Mouse (Mus musculus) limb, embryonic 10.5 days (tissue): ENCODE results near the gene Bbs4. TPM values are rescaled to one million over a fixed set of nuclear protein-coding genes. Genes with fewer than 3 reads are reported as not detected.

Source experiments
- DNase-seq: peaks from one replicate; pipeline ENCODE4 v3.0.0-alpha.2; 2017; ENCODE audit warnings: low spot score
- H3K27ac ChIP-seq: fragments of 300-500 bp; sonication (generic); 2 replicates; pipeline ENCODE4 v1.5.1; 2016; ENCODE audit warnings: mild to moderate bottlenecking
- H3K27me3 ChIP-seq: fragments of 300-500 bp; sonication (generic); 2 replicates; pipeline ENCODE4 v1.6.1; 2016; ENCODE audit warnings: low read depth, mild to moderate bottlenecking; ENCODE audit not compliant: poor library complexity, severe bottlenecking
- H3K36me3 ChIP-seq: fragments of 300-500 bp; sonication (generic); 2 replicates; pipeline ENCODE4 v1.6.1; 2016; ENCODE audit warnings: mild to moderate bottlenecking, moderate library complexity
- H3K4me1 ChIP-seq: fragments of 300-500 bp; sonication (generic); 2 replicates; pipeline ENCODE4 v1.6.1; 2016
- H3K4me3 ChIP-seq: fragments of 300-500 bp; sonication (generic); 2 replicates; pipeline ENCODE4 v1.5.1; 2016; ENCODE audit warnings: mild to moderate bottlenecking, moderate library complexity
- H3K9me3 ChIP-seq: fragments of 300-500 bp; sonication (generic); replicated peaks from 2 replicates; pipeline ENCODE4 v1.6.1; 2016; ENCODE audit warnings: mild to moderate bottlenecking
- WGBS: fragments of 180-500 bp; shearing (Covaris S2); methylation state at CpG from one replicate; pipeline ENCODE4 v1.1.7; 2016; 5-methylcytosine and 5-hydroxymethylcytosine counted together
- polyA plus RNA-seq: library from polyadenylated mRNA; unstranded; fragments of >200 nt; fragmentation: Nextera tagmentation; extraction: Ambion mirVana; gene quantifications from 2 replicates; pipeline ENCODE4 v1.2.1, GENCODE M21; 2016

Bbs4 gene
- polyA plus RNA-seq, 1 experiment from 2014 or later = 16.9 TPM

- Histone ChIP-seq H3K9me3 (no peaks in the 10 kb centered on the region), H3K36me3 (peaks cover 56% of the 10 kb centered on the region), H3K4me1 (no peaks in the 10 kb centered on the region), H3K27ac (no peak overlapping the region), H3K4me3 (no peak overlapping the region), H3K27me3 (no peaks in the 10 kb centered on the region)
- WGBS = 97% methylated on average over 5 of the region's 5 CpGs
- no peak for DNase-seq
Observed at GRCm38 (mm10) chr9:59337889-59338288, 15.4 kb downstream of the Bbs4 start.

DNA sequence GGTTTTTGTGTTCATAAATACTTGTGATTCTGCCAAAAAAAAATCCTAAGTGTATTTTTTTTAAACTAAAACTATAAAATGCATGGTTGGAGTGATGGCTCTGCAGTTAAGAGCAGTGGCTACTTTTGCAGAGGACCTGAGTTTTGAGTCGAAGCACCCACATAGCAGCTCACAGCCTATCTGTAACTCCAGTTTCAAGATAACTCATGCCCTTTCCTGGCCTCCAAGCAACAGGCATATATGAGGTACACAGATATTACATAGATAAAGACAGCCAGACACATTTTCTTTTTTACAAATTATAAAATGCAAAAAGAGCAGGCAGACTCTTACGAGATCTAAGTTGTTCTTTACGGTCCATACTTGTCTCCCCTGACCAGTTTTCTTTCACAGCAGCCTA, 16.8 kb downstream of the Bbs4 start:
- Histone ChIP-seq H3K4me1 (no peaks in the 10 kb centered on the region), H3K27ac (no peak overlapping the region), H3K27me3 (no peaks in the 10 kb centered on the region), H3K4me3 (no peak overlapping the region), H3K9me3 (no peaks in the 10 kb centered on the region), H3K36me3 (peaks cover 54% of the 10 kb centered on the region)
- 93% methylated on average over 3 of the region's 3 CpGs for whole genome bisulfite sequencing
- no peak for DNase-seq

DNA sequence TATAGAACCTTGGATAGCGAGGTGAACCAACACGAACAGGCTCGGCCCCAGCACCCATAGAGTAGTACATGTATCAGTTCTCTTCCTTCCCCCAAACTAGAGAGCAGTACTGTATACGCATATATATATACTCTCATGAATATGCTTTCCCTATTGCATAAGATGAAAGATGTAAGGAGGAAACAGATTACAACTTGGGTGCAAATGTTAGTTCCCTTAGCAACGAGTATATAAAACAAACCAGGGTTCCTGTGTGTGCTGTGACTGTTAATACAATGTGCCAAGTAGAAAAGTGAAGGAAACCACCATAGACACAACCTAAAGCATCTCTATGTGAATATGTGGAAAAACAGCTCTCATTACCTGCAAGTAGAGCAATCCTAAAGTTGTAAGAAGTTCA, 23.3 kb downstream of the Bbs4 start:
- 93% methylated on average over 5 of the region's 5 CpGs for WGBS
- Histone ChIP-seq H3K36me3 (peaks cover 61% of the 10 kb centered on the region), H3K27me3 (no peaks in the 10 kb centered on the region)

DNA sequence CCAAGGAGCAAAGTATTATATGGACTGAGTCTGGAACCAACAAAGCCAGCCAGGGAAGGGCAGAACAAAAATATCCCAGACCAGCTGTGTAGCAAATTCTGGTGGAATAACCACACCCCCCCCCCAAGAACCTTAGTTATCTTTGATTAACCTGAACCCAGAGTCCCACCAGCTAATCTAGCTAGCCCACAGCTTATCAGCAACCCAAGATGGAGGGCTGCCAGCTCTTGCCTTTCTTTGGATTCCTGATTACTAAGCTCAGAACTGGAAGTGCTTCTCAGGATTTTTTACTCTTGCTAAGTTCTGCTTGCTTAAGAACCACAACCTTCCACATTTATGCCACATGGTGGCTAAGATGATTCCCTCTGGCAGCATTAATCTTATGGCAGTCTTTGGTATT, 29.0 kb downstream of the Bbs4 start:
- no peak overlapping the region for H3K27ac ChIP-seq
- no peak for DNase-seq
- peaks cover 81% of the 10 kb centered on the region for H3K36me3 ChIP-seq
- no peak overlapping the region for H3K4me3 ChIP-seq
- no peaks in the 10 kb centered on the region for H3K4me1 ChIP-seq
- no peaks in the 10 kb centered on the region for H3K27me3 ChIP-seq
- no peaks in the 10 kb centered on the region for H3K9me3 ChIP-seq

More for the DNA sequence above, 23.3 kb downstream of the Bbs4 start:
- Histone ChIP-seq H3K4me3 (no peak overlapping the region), H3K27ac (no peak overlapping the region), H3K4me1 (no peaks in the 10 kb centered on the region), H3K9me3 (no peaks in the 10 kb centered on the region)
- DNase-seq = no peak

GRCm38 (mm10) chr9:59316206-59316605, 37.1 kb downstream of the Bbs4 start:
- Histone ChIP-seq H3K9me3 (no peaks in the 10 kb centered on the region), H3K36me3 (peaks cover 74% of the 10 kb centered on the region)
- WGBS = 95% methylated on average over 3 of the region's 3 CpGs

DNA sequence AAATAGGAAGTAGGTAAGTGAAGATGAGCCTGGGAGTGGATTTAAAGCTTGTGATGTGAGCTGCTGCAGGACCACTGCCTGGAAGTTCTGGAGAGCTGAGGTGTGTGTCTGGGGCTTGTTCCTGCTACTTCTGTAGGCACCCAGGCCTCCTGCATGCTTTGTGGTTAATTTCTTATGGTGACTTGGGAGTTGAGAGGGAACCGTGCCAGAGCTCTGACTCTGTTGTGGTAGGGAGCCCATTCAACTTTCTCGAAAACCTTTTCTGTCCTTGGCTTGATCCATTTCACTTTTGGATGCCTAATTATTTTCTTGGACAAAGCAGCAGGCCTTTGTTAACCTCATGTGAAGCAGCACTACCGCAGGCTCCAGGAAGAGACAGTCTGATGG, 42.0 kb downstream of the Bbs4 start:
- Histone ChIP-seq H3K4me1 (no peaks in the 10 kb centered on the region), H3K4me3 (no peak overlapping the region), H3K27ac (no peak overlapping the region), H3K36me3 (peaks cover 92% of the 10 kb centered on the region), H3K9me3 (no peaks in the 10 kb centered on the region), H3K27me3 (no peaks in the 10 kb centered on the region)
- 85% methylated on average over 3 of the region's 3 CpGs for WGBS
- DNase-seq = no peak

More at GRCm38 (mm10) chr9:59316206-59316605, 37.1 kb downstream of the Bbs4 start:
- DNase-seq = no peak
- no peaks in the 10 kb centered on the region for H3K27me3 ChIP-seq
- H3K27ac ChIP-seq = no peak overlapping the region
- no peaks in the 10 kb centered on the region for H3K4me1 ChIP-seq
- H3K4me3 ChIP-seq = no peak overlapping the region

- Histone ChIP-seq H3K27me3 (no peaks in the 10 kb centered on the region), H3K4me3 (no peak overlapping the region), H3K9me3 (no peaks in the 10 kb centered on the region), H3K4me1 (no peaks in the 10 kb centered on the region), H3K27ac (no peak overlapping the region), H3K36me3 (peaks cover 92% of the 10 kb centered on the region)
- WGBS = 93% methylated on average over 8 of the region's 8 CpGs
- no peak for DNase-seq
Observed at GRCm38 (mm10) chr9:59310582-59311283, 42.6 kb downstream of the Bbs4 start.

DNA sequence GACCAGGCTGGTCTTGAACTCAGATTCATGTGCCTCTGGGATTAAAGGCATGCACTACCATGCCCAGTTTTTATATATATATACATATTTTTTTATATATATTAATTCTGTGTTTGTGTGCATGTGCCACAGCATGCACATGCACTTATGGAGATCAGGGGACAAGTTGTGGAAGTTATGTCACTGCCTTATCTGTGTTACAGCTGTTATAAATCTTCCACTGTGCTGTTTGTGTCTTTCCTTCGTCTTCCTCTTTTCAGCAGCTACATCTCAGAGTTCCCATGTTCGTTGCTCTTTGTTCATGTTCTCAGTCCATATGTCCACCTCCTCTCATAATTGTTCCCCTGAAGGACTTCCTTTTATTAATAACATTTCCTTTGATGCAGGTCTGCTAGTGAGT, 45.4 kb downstream of the Bbs4 start:
- WGBS = 76% methylated on average over 2 of the region's 2 CpGs
- DNase-seq = no peak
- Histone ChIP-seq H3K4me3 (no peak overlapping the region), H3K27me3 (no peaks in the 10 kb centered on the region), H3K36me3 (peaks cover 91% of the 10 kb centered on the region), H3K9me3 (no peaks in the 10 kb centered on the region), H3K4me1 (no peaks in the 10 kb centered on the region), H3K27ac (no peak overlapping the region)

DNA sequence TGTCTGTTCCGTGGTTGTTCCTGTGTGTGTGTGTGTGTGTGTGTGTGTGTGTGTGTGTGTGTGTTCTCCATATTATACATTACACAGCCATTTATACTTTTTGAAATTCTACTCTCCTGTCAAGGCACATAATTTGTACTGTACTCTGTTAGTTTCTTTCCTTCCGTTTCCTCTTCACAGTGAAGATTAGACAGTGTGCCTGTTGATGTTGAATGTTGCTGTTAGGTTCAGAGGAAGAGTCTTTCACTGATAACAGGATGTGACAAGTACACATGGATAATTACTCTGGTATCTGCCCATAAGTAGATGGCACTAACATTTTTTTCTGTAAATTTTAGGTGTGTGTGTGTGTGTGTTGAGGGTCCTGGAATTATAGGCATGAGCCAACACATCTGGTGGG, 56.9 kb downstream of the Bbs4 start:
- 80% methylated on average over 2 of the region's 2 CpGs for WGBS
- H3K36me3 ChIP-seq = peaks cover 49% of the 10 kb centered on the region
- no peaks in the 10 kb centered on the region for H3K27me3 ChIP-seq
- H3K27ac ChIP-seq = no peak overlapping the region
- peaks cover 13% of the 10 kb centered on the region for H3K4me1 ChIP-seq
- no peak for DNase-seq
- H3K9me3 ChIP-seq = no peaks in the 10 kb centered on the region
- H3K4me3 ChIP-seq = no peak overlapping the region

DNA sequence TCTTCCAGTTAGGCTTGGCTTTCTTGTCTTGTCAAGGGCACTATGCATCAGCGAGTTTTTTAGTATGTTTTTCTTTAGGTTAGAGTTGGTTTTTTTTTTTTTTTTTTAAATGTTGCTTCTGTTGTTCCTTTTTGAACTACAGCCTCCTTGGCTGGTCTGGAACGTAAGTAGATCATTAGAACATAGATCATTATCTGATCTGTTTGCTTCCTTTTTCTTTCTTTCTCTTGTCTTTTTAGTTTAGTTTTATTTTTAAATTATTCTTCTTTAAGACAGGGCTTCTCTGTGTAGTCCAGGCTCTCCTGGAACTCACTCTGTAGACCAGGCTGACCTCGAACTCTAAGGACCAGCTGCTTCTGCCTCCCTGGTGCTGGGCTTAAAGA, 60.8 kb downstream of the Bbs4 start:
- Histone ChIP-seq H3K36me3 (peaks cover 10% of the 10 kb centered on the region), H3K9me3 (no peaks in the 10 kb centered on the region), H3K4me3 (peak overlapping the region; percentile 97), H3K27me3 (no peaks in the 10 kb centered on the region), H3K27ac (peak overlapping the region; percentile 96; the same call in 1 of the 2 replicates), H3K4me1 (peaks cover 49% of the 10 kb centered on the region)
- no peak for DNase-seq
- 55% methylated on average over 3 of the region's 3 CpGs for WGBS

GRCm38 (mm10) chr9:59291688-59292492, 61.4 kb downstream of the Bbs4 start:
- Histone ChIP-seq H3K4me3 (peak overlapping the region; percentile 97), H3K27me3 (no peaks in the 10 kb centered on the region), H3K36me3 (peaks cover 5% of the 10 kb centered on the region; the same call in 1 of the 2 replicates), H3K9me3 (no peaks in the 10 kb centered on the region), H3K4me1 (peaks cover 52% of the 10 kb centered on the region), H3K27ac (peak overlapping the region; percentile 96)
- 1% methylated on average over 50 of the region's 50 CpGs for WGBS
- DNase-seq = no peak

DNA sequence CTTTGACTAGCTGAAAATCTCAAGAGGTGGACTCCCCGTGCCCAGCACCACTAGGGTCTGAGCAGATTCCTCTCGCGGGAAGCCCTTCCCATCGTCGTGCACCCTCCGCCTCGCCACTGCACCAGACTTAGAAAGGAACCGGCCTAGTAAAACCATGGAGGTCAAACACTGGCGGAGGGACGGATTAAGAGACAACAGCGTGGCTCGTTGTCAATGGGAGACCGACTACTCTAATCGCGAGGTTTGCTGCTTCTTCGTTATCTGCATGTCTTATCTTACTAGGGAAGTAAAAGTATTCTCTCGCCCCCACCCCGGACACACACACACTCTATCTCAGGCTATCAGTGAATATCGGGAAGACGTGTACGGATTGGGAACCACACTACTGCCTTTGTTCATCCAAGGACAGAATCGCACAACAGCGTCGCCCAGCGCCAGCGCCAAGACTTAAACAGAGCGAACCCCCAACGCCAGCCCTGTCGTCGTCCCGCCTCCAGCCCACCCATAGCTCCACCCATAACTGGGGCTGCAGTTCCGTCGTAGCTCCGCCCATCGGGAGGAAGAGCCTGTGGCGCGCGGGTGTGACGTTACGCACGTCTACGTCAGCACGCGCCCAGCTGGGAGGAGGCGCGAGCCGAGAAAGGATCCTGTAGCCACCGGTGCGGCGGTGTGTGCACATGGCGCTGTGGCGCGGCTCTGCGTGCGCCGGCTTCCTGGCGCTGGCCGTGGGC, 62.2 kb downstream of the Bbs4 start, which contains the start of gene Adpgk:
Adpgk (plus strand) TSS at position 602 of the 731 bp plus-strand sequence.
- Histone ChIP-seq H3K9me3 (no peaks in the 10 kb centered on the region), H3K27ac (peak within 1 kb of the TSS; percentile 96), H3K4me3 (peak within 1 kb of the TSS; percentile 97), H3K27me3 (no peaks in the 10 kb centered on the region), H3K36me3 (peaks cover 4% of the 10 kb centered on the region; the same call in 1 of the 2 replicates), H3K4me1 (peaks cover 52% of the 10 kb centered on the region)
- peak; percentile 97 for DNase-seq
- 3% methylated on average over 58 of the region's 58 CpGs for WGBS
